Mouse (Mus musculus) C2C12 (cell line): ENCODE data around the gene Tnfrsf8.

Source experiments
- CTCF ChIP-seq: IDR thresholded peaks from one replicate; pipeline ENCODE4 v1.5.1; 2011; ENCODE audit not compliant: control insufficient read depth, insufficient read depth, insufficient read length
- MYOD1 ChIP-seq: IDR thresholded peaks from one replicate; pipeline ENCODE4 v1.6.1; 2011; ENCODE audit warnings: low read depth; ENCODE audit not compliant: control insufficient read depth, insufficient read length
- USF1 ChIP-seq: IDR thresholded peaks from one replicate; pipeline ENCODE4 v1.6.1; 2011; ENCODE audit warnings: low read depth, mild to moderate bottlenecking, control low read depth, moderate library complexity

DNA sequence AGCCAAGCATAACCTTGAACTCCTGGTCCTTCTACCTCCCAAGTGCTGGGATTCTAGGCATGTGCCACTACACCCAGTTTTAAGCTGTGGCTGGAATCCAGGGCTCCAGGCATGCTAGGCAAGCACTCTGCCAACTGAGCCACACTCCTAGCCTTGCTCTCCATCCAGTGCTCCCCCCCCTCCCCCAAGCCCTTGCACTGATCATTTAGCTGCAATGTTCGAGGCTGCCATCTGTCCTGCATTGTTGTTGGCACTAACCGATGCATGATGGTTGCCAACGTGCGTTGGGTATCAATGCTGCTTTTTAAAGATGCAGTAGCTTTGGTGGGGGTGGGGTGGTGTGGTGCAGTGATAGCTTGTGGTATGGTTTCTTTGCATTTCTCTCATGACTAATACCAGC lies 10.9 kb downstream of the Tnfrsf8 start:
- TF ChIP-seq CTCF (no peak), MYOD1 (no peak), USF1 (no peak)
